Comparison of ENCODE assay signal across 11 mouse cellular contexts in the genomic region with DNA sequence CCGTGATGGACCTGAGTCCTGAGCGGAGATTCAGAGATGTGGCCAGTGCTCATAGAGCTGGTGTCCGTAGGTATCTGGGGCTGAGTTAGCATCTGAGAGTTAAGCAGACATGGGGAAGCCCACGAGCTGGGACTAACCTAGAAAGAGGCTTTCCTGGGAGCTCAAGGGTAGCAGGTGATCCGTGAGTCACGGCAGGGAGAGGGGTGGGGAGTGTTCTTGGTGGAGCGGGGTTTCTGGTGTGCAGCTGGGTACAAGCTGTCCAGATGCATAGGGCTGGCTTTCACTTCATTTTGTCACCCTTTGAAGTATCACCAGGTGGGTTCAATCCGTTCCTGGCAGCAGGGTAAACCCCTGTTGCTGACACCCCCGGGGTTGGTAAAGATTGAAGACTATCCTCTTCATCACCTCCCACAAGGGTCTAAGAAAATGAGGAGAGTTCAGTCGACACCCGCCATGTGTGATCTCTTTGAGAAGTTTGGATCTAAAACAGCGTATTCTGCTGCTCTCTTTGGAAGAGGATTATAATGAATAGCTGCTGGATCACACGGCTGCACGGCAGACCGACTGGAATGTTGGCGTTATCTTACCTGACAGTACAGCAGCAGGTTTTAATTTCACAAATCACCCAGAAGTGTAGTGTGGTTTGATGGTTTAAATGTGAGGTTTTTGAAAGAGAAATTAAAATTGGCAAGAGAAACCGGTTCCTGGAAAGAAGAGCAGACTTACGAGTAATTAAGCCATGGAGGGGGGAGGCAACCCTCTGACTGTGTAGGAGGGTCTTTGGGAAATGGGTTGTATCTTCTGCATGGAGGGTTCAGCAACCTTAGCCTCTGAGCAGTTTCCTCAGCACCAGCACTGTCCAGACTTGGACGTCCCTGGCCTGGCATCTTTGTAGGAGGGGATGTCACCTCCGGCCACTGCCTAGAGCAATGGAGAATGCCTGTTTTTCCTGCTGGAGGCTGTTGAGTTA.
A peak's percentile ranks its signal among the peaks of the same experiment; 100 is the strongest.
DNase-seq lines count a peak whose midpoint lies in the region; ATAC-seq lines count a peak whose summit lies in the region.
"Had no signal": no experiment of that assay in that cellular context is flagged by ENCODE, and none has a peak within 500 bp of the region (broad histone marks: within the 10 kb centered on the region; RNA-seq: fewer than 3 reads in every experiment).

No protein-coding gene starts in this region.

- no peak for ATAC-seq in heart, embryonic 13.5 days (ENCODE audit: extremely low read depth, insufficient number of reproducible peaks, low FRiP score, low TSS enrichment)
- peak; percentile 48 for ATAC-seq in inflammation-experienced regulatory T-cells, adult 6 months
- no peak for ATAC-seq in forebrain, embryonic 11.5 days (replicated peaks; ENCODE audit: low FRiP score)
- ATAC-seq: activated CD4-positive, CD25-positive, alpha-beta regulatory T cell, adult 4 months; forebrain, embryonic 14.5 days had no signal

- H3K4me3 ChIP-seq in heart, embryonic 13.5 days: peak overlapping the region; percentile 23
- no peak overlapping the region for H3K4me3 ChIP-seq in forebrain, embryonic 11.5 days (ENCODE audit: low read depth, low read length)

- H3K36me3 ChIP-seq in heart, embryonic 13.5 days: no peaks in the 10 kb centered on the region
- no peaks in the 10 kb centered on the region for H3K36me3 ChIP-seq in forebrain, embryonic 11.5 days (ENCODE audit: control insufficient read depth, insufficient read depth, low read length)

- peak overlapping the region; percentile 94 for H3K27ac ChIP-seq in heart, embryonic 13.5 days (replicated peaks)
- H3K27ac ChIP-seq in forebrain, embryonic 11.5 days (ENCODE audit: low read depth, low read length): no peak overlapping the region

- H3K27me3 ChIP-seq in heart, embryonic 13.5 days (replicated peaks): 0 out of 2 replicates have a peak, but pooled peaks cover 7% of the 10 kb centered on the region
- no peaks in the 10 kb centered on the region for H3K27me3 ChIP-seq in forebrain, embryonic 11.5 days (ENCODE audit: control insufficient read depth, insufficient read depth, low read length)

- peak overlapping the region; percentile 77 for H3K9ac ChIP-seq in heart, embryonic 13.5 days
- no peak overlapping the region for H3K9ac ChIP-seq in forebrain, embryonic 11.5 days (ENCODE audit: low read length)

- no peaks in the 10 kb centered on the region for H3K9me3 ChIP-seq in heart, embryonic 13.5 days
- H3K9me3 ChIP-seq in forebrain, embryonic 11.5 days (ENCODE audit: control insufficient read depth, low read length): no peaks in the 10 kb centered on the region

- no peak for DNase-seq in heart, postnatal 25 days (ENCODE audit: low spot score)
- DNase-seq in A20 (ENCODE audit: low read depth, low spot score): peak; percentile 7
- DNase-seq in T-cell, adult 2 months (ENCODE audit: low spot score): peak; percentile 22
- no peak for DNase-seq in cerebellum, postnatal 4 days (ENCODE audit: low spot score in 2 of 2)
- no peak for DNase-seq in cerebellum, adult 11 months
- DNase-seq in forebrain, embryonic 11.5 days (ENCODE audit: low spot score): no peak
- DNase-seq: midbrain, embryonic 14.5 days had no signal

- WGBS in heart, embryonic 13.5 days: 46% methylated on average over 20 of the region's 20 CpGs
- 78% methylated on average over 20 of the region's 20 CpGs for WGBS in forebrain, embryonic 11.5 days

- intact Hi-C loops in heart, postnatal 25 days (cut with DNase I): no loop called here

- H3K4me2 ChIP-seq in heart, embryonic 13.5 days: peak overlapping the region; percentile 60
- H3K4me2 ChIP-seq in forebrain, embryonic 11.5 days (ENCODE audit: low read depth, low read length, severe bottlenecking): no peak overlapping the region

- H3K4me1 ChIP-seq in heart, embryonic 13.5 days: peaks cover 95% of the 10 kb centered on the region
- no peaks in the 10 kb centered on the region for H3K4me1 ChIP-seq in forebrain, embryonic 11.5 days (replicated peaks; ENCODE audit: control insufficient read depth, insufficient read depth, low read length)

Comparison
In these comparisons a context has a peak if more than half of its experiments do, and no peak if none do; other contexts are left out.
1. DNase-seq: peak in A20 (single experiment) and T-cell, adult 2 months (single experiment); none in heart, postnatal 25 days (single experiment), cerebellum, postnatal 4 days (0 of 2), cerebellum, adult 11 months (single experiment) and forebrain, embryonic 11.5 days (single experiment).